Mouse (Mus musculus) bone marrow, adult 2 months (tissue): ENCODE measurements around the gene Stmn1. TPM values are rescaled to one million over a fixed set of nuclear protein-coding genes. Genes with fewer than 3 reads are reported as not detected.

Source experiments
- H3K27ac ChIP-seq: fragments of 200-500 bp; 2 replicates; pipeline ENCODE4 v1.5.1; 2012; ENCODE audit warnings: low read depth, mild to moderate bottlenecking, control low read depth, inconsistent platforms, low read length; ENCODE audit not compliant: control insufficient read depth, poor library complexity, insufficient read depth
- H3K4me1 ChIP-seq: fragments of 200-500 bp; 2 replicates; pipeline ENCODE4 v1.6.1; 2011; ENCODE audit warnings: low read length; ENCODE audit not compliant: control insufficient read depth, insufficient read depth
- H3K4me3 ChIP-seq: fragments of 200-500 bp; replicated peaks from 2 replicates; pipeline ENCODE3; 2011; ENCODE audit warnings: mild to moderate bottlenecking, low read depth, low read length, control low read depth; ENCODE audit not compliant: control insufficient read depth
- CTCF ChIP-seq: fragments of 200-500 bp; IDR thresholded peaks from 2 replicates; pipeline ENCODE4 v1.5.1; 2011; ENCODE audit warnings: low read length, control low read depth; ENCODE audit not compliant: control insufficient read depth, insufficient read depth
- POLR2A ChIP-seq: fragments of 200-500 bp; IDR thresholded peaks from 2 replicates; pipeline ENCODE4 v1.6.1; 2011; ENCODE audit warnings: low read depth, mild to moderate bottlenecking, control low read depth, low read length, borderline replicate concordance; ENCODE audit not compliant: control insufficient read depth
- WGBS: fragments of 180-500 bp; shearing (Covaris S2); methylation state at CpG from one replicate; pipeline ENCODE4 v1.1.7; 2018; 5-methylcytosine and 5-hydroxymethylcytosine counted together
- polyA plus RNA-seq: library from polyadenylated mRNA; stranded (reverse); fragments of >200 nt; gene quantifications from 2 replicates; pipeline ENCODE4 v1.2.4, GENCODE M21; 2011; ENCODE audit warnings: low replicate concordance; ENCODE audit not compliant: missing spikeins, insufficient read depth, insufficient read length

The Stmn1 gene
- polyA plus RNA-seq, 1 experiment, result 423 TPM

DNA sequence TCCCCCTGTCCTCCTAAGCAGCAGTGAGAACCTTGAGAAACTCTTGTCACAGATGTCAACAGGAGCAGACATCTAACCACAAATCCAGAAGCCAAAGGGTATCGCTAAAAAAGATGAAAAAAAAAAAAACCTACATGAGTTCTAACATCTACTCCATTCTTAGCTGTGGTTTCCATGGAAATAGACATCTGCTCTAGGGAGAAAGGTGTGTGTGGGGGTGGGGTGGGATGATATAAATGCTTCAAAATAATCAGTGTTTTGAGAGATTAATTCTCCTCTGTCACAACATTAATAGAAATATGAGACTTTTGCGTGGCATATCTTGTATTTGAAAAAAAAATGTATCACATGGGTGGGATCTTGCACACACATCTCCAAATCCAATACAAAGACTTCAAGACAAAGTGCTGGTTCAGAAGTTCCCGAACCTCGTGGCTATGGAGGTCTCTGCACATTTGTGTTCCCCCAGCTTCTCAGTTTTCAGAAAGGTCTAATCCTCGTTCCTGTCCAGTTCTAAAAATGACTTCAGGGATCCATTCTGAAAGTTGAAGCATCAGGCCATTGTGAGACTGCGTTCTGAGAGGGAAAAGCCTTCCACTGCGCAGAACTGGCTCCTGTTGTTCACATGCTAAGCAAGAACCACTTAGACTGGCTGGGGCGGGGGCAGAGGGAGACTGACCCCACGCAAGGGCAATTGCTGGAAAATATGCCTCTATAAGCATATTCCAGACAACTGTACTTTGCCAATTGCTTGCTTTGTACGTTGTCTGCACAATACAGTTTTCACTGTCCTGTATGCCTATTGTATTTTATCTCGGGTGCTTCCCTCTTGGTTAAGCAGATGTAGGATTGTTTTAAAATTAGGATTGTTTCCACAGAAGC lies 1.5 kb upstream of the Stmn1 start:
- peaks cover 2% of the 10 kb centered on the region for H3K4me1 ChIP-seq
- 64% methylated on average over 11 of the region's 11 CpGs for WGBS

DNA sequence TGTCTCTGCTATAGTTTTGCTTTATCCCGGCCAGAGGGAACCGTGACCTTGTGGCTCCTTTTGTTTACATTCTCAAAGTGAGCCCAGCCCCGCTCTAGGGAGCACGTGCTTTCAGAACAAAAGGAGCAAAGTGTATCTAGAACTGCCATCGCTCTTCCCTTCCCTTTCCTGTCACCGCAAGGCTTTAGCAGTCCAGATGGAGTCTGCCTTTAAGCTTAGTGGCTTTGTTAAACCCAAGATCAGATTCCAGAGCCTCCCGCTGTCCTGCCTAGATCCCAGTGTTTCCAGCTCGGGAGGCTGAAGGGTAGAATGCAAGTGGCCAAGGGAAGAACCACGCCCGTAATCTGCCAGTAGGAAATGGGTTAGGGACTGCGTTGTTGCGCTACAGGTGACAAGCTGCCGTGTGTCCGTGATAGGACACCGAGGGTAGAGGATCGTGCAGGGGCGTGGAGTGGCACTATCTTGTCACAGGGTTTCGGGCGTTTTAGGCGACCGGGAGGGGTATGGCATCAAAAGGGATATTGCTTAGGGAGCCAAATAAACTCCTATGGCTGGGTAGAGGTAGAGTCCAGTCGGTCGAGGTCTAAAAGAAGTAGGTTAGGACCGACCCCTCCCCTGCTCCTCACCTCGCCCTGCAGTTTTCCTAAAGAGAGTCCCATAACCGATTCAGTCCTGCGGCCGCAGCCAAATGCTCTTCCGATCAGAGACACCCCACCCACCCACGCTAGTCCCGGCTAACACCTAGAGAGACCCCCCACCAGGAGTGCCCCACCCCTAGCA lies 495 bp upstream of the Stmn1 start:
- TF ChIP-seq CTCF, result no peak
- TF ChIP-seq POLR2A, result no peak
- peak overlapping the region; percentile 84 for H3K4me3 ChIP-seq
- under 1% methylated on average over 31 of the region's 31 CpGs for WGBS
- peaks cover 2% of the 10 kb centered on the region for H3K4me1 ChIP-seq
- no peak overlapping the region for H3K27ac ChIP-seq

More for the DNA sequence above, 1.5 kb upstream of the Stmn1 start:
- H3K27ac ChIP-seq, result no peak overlapping the region
- TF ChIP-seq CTCF, result no peak
- no peak for TF ChIP-seq POLR2A
- no peak overlapping the region for H3K4me3 ChIP-seq

DNA sequence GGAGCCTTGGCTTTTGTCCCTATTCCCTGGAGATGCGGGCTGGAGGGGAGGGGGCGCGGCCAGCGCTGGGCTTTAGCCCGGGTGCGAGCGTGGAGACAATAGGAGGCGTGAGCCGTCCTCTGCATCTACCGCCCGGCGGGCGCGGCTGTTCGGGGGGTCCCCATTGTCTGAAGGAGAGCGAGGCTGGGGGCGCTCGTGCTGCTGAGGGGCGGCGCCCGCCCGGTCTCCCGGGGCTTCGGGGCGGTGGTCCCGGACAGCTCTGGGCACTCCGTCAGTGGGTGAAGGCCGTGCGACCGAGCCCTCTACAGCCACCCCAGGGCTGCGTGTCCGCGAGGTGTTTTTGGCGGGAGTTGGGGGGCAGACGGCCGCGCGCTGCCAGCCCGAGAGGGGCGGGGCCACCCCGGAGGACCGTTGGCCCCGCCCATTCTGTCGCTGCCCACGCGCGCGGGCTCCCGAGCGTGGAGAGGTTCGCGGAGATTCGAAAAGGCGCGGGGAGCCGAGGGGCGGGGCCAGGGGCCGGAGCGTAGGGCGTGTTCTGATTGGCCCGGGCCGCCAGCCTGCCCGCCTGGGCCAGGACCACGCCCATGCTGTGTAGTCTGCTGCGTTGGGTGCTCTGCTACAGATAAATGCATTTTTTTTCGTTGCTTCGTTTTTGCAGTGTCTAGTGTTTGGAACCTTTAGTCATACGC lies 602 bp downstream of the Stmn1 start:
- Histone ChIP-seq H3K4me1 (peaks cover 2% of the 10 kb centered on the region), H3K4me3 (peak overlapping the region; percentile 84), H3K27ac (peak overlapping the region; percentile 89)
- WGBS, result under 1% methylated on average over 68 of the region's 68 CpGs
- TF ChIP-seq CTCF (no peak), POLR2A (peak; percentile 49; the same call in 1 of the 2 replicates)

DNA sequence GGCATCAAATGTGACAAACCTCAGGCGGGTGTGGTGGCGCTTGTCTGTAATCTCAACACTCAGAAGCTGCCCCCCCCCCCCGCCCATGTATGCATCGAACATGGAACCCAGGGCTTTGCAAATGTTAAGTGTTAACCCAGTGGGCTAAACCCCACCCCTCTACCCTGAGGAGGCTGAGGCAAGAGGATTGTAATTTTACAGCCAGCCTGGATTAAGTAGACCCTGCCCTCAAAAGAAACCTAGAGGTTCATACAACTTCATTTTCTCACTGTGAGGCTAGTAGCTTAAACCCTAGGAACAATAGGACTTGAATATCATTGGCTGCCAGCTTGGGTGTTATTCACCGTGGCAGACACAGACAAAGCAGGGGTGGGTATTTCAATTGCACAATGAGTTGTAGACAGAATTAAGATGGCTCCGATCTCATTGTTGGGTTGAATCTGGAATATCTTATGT lies 1.2 kb downstream of the Stmn1 start:
- Histone ChIP-seq H3K4me3 (peak overlapping the region; percentile 71), H3K27ac (no peak overlapping the region), H3K4me1 (peaks cover 2% of the 10 kb centered on the region)
- TF ChIP-seq POLR2A, result no peak
- 9% methylated on average over 6 of the region's 6 CpGs for WGBS

DNA sequence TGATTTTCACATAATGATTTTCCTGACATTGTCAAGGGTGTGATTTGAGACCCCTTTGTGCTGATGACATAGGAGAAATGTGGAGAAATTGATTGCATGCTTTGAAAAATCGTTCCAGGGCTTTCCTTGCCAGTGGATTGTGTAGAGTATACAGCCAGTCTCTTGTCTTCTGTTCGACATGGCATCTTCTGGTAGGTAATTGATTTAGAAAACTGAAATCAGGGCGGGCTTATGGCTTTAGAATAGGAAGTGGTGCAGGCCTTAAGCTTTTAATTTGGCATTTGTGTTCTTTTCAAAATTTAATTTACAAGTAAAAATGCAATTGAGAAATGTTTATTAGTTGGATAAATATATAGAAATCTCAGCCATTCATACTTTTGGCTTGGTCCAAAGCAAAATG lies 1.9 kb downstream of the Stmn1 start:
- H3K27ac ChIP-seq, result no peak overlapping the region
- H3K4me3 ChIP-seq, result no peak overlapping the region
- H3K4me1 ChIP-seq, result peaks cover 2% of the 10 kb centered on the region
- 52% methylated on average over 3 of the region's 3 CpGs for WGBS
- no peak for TF ChIP-seq POLR2A
- TF ChIP-seq CTCF, result no peak

DNA sequence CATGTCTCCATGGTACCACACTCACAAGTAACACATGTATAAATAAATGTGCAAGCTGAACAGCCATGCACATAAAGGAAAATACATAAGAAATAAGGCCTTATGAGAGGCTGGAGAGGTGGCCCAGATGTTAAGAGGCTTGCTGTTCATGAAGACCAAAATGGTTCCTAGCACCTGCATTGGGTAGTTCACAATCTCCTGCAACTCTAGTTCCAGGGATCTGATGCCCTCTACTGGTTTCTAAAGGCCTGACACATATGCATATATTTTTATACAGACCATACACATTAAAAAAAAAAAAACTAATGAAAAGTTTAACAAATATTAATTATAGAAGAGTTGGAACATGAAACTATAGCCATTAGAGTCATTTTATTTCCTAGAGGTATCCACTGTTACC lies 3.3 kb downstream of the Stmn1 start:
- peaks cover 2% of the 10 kb centered on the region for H3K4me1 ChIP-seq
- no peak overlapping the region for H3K27ac ChIP-seq
- TF ChIP-seq POLR2A (no peak), CTCF (no peak)
- no peak overlapping the region for H3K4me3 ChIP-seq

DNA sequence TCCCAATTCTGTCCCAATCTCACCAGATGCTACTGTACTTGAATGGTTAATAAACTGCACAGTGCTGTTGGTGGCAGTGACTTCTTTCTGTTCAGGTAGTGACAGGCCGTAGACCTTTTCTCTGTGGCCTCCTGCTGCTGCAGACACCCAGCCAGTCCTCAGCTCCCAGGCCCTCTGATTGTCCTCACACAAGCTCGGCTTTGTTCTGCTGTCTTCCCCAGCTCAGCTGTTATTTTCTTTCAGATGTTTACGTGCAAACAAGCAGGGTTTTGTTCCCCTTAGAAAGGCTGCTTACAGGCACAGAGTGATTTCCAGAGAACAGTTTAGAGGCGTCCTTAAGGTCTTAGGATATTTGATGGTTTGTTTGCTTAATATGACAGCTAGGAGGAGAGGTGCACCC lies 5.6 kb downstream of the Stmn1 start:
- Histone ChIP-seq H3K4me1 (peaks cover 1% of the 10 kb centered on the region; the same call in 1 of the 2 replicates), H3K4me3 (no peak overlapping the region), H3K27ac (no peak overlapping the region)
- WGBS, result 88% methylated on average over 4 of the region's 4 CpGs
- TF ChIP-seq POLR2A, result no peak
- no peak for TF ChIP-seq CTCF

DNA sequence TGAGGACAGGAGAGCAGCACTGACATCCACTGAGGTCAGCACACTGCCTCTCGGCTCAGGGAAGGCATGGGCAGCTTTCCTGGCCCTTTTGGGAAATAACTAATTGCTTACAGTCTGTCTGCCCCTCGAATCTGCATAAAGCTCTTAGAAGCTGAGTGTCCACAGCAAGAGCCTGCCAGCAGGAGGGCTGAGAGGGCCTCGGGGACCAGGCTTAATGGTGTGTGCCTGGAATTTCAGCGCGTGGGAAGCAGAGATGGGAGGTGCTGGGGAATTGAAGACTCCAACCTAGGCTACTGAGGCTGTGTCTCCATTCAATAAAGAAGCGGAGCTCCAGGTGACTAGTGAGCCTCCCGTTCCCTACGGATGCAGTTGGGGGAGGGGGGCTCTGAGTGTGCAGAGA lies 6.1 kb downstream of the Stmn1 start:
- Histone ChIP-seq H3K27ac (no peak overlapping the region), H3K4me3 (no peak overlapping the region), H3K4me1 (peaks cover 1% of the 10 kb centered on the region; the same call in 1 of the 2 replicates)
- no peak for TF ChIP-seq POLR2A
- TF ChIP-seq CTCF, result no peak
- WGBS, result 88% methylated on average over 8 of the region's 8 CpGs
